Mouse (Mus musculus) forebrain, embryonic 15.5 days (tissue): ENCODE measurements around the gene C1galt1. TPM values are rescaled to one million over a fixed set of nuclear protein-coding genes. Genes with fewer than 3 reads are reported as not detected.

Experiments
- ATAC-seq: fragments of 200-750 bp; cut with Nextera tagmentation; replicated peaks from 2 replicates; pipeline ENCODE4 v1.8.0; 2017; ENCODE audit warnings: mild to moderate bottlenecking, moderate TSS enrichment, moderate library complexity
- H3K27ac ChIP-seq: fragments of 300-500 bp; sonication (generic); replicated peaks from 2 replicates; pipeline ENCODE4 v1.5.1; 2015; ENCODE audit warnings: mild to moderate bottlenecking, inconsistent platforms
- H3K27me3 ChIP-seq: fragments of 300-500 bp; sonication (generic); 2 replicates; pipeline ENCODE4 v1.6.1; 2015; ENCODE audit warnings: inconsistent platforms
- H3K36me3 ChIP-seq: fragments of 300-500 bp; sonication (generic); 2 replicates; pipeline ENCODE4 v1.6.1; 2015; ENCODE audit warnings: mild to moderate bottlenecking, inconsistent platforms
- H3K4me1 ChIP-seq: fragments of 300-500 bp; sonication (generic); 2 replicates; pipeline ENCODE4 v1.6.1; 2015; ENCODE audit warnings: inconsistent platforms
- H3K4me2 ChIP-seq: fragments of 300-500 bp; sonication (generic); replicated peaks from 2 replicates; pipeline ENCODE4 v1.6.1; 2015; ENCODE audit warnings: mild to moderate bottlenecking, inconsistent platforms
- H3K4me3 ChIP-seq: fragments of 300-500 bp; sonication (generic); 2 replicates; pipeline ENCODE4 v1.5.1; 2015; ENCODE audit warnings: mild to moderate bottlenecking, inconsistent platforms
- H3K9ac ChIP-seq: fragments of 300-500 bp; sonication (generic); replicated peaks from 2 replicates; pipeline ENCODE4 v1.6.1; 2015; ENCODE audit warnings: mild to moderate bottlenecking, inconsistent platforms
- H3K9me3 ChIP-seq: fragments of 300-500 bp; sonication (generic); 2 replicates; pipeline ENCODE4 v1.6.1; 2016; ENCODE audit warnings: inconsistent platforms
- WGBS: fragments of 180-500 bp; shearing (Covaris S2); methylation state at CpG from one replicate; pipeline ENCODE4 v1.1.7; 2015; ENCODE audit warnings: mixed read lengths; 5-methylcytosine and 5-hydroxymethylcytosine counted together
- polyA plus RNA-seq: library from polyadenylated mRNA; unstranded; fragments of >200 nt; fragmentation: Nextera tagmentation; extraction: Ambion mirVana; gene quantifications from 2 replicates; pipeline ENCODE4 v1.2.1, GENCODE M21; 2015

The C1galt1 gene
- polyA plus RNA-seq, result 1.3 and 1.5 TPM in 2 replicates

DNA sequence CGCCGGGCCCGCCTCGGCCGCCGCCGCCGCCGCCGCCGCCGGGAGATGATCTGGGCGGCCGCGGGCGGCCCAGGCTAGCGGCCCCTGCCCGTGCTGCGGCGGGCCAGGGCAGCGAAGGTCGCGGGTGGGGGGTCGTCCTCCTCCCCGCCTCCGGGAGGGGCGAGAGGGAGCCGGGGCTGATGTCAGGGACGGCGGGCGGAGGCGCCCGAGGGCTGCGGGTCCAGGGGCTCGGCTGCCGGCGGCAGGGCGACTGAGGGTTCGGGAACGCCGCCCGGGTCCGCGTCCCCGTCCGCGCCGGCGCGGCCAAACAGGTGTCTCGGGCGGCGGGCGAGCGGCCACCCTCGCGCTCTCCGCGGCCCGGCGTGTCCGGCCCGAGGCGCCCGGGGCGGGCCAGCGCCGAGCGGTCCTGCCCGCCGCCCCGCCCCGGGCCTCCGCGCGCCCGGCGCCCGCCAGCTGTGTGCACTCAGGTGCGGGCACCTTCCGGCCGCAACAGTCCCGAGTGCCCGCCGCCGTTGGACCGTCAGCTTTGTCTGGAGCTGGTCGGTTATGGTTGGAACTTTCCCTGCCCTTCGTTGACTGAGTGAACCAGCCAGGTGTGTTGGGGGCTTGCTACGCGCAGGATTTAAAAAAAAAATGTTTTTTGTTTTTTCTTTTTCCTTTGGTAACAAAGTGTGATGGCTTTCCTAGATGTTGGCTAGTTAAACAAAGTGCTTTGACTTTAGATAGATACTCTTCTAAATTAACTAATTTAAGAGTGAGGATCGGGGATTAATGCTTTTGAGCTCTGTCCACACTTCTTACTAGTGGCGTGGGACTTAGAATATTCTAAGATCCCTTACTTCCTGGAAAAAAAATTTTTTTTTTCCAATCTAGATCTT is at the start of gene C1galt1:
Gene C1galt1 (plus strand): TSS at position 41 of the 878 bp plus-strand sequence.
- Histone ChIP-seq H3K9me3 (no peaks in the 10 kb centered on the region), H3K27me3 (no peaks in the 10 kb centered on the region), H3K9ac (peak within 1 kb of the TSS; percentile 89), H3K4me2 (peak within 1 kb of the TSS; percentile 68), H3K27ac (peak within 1 kb of the TSS; percentile 91), H3K36me3 (no peaks in the 10 kb centered on the region), H3K4me1 (peaks cover 17% of the 10 kb centered on the region), H3K4me3 (peak within 1 kb of the TSS; percentile 72)
- ATAC-seq, result peak; percentile 74
- WGBS, result under 1% methylated on average over 61 of the region's 93 CpGs

DNA sequence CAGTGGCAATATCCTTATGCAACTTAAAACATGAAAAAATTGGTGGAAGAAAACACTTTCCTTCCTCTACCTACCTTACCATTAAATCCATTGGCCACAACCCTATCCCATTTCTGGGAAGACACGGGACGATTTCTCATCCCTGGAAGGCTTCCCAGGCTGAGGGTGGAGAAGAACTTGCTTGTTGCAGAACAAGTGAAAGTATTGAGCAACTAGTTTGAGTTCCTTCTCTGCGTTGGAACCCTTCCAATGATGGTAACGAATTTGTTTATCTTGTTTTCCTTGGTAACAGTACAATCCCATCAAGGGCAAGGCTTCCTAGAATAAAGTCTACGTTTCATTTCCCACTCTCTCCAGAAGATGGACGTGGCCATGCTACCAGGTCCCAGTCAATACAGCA is 44.7 kb upstream of the C1galt1 start:
- no peaks in the 10 kb centered on the region for H3K9me3 ChIP-seq
- 70% methylated on average over 6 of the region's 6 CpGs for WGBS
- ATAC-seq, result no peak

DNA sequence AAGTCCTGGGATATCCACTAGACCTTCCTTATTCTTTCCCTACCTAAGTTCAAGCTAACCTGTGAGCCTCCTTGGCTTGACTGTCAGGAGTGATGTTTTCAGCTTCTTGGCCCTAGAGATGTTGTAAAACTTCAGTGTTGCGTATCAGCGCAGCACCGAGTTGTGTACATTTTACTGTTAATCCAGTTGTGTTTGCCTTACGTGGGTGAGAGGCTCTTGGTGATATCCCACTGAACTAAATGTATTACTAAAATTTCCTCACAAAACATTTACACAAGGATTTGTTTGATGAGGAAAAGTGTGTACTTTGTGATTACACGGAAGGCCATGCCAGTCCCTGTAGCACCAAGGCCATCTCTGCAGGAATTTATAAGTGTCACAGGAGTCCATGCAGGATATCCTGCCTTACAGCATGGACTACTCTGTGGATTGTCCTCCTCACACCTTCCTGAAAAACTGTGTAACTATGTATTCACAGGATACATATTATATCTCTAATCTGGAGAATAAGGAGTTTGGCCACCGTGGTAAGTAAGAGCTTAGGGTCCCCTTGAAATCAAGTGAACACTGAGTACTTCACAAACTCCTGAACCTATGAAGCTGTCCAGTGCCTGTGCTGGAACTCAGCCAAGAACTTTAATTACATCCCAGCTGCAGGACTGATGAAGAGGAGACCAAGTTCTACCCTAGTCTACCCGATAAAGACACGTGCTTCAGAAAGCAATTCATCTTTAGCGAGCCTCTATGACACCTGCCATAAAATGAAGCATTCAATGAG is 40.7 kb upstream of the C1galt1 start:
- no peak overlapping the region for H3K9ac ChIP-seq
- no peak overlapping the region for H3K4me2 ChIP-seq
- H3K36me3 ChIP-seq, result no peaks in the 10 kb centered on the region

More for the DNA sequence above, 44.7 kb upstream of the C1galt1 start:
- H3K4me2 ChIP-seq, result no peak overlapping the region
- H3K27ac ChIP-seq, result no peak overlapping the region
- H3K4me1 ChIP-seq, result no peaks in the 10 kb centered on the region
- no peak overlapping the region for H3K9ac ChIP-seq
- H3K4me3 ChIP-seq, result no peak overlapping the region
- H3K36me3 ChIP-seq, result no peaks in the 10 kb centered on the region
- no peaks in the 10 kb centered on the region for H3K27me3 ChIP-seq

DNA sequence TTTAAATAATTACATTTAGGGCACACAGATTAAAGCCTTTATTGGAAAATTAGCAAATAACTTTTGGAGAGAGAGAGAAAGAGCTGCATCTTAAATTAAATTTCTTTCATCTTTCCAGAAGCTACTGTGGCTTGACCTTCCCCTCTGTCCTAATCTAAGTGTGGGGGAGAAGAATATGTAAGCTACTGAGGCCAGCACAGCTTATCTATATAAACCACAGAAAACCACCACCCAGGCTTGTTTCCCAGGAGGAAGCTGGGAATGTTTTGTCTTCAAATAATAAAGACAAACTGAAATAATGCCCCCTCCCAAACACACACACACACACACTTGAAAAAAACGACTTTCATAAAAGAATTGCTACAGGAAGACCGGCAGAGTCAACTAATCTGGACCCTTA is 30.5 kb upstream of the C1galt1 start:
- Histone ChIP-seq H3K4me3 (no peak overlapping the region), H3K9ac (no peak overlapping the region), H3K27me3 (no peaks in the 10 kb centered on the region), H3K36me3 (no peaks in the 10 kb centered on the region), H3K4me2 (no peak overlapping the region), H3K4me1 (no peaks in the 10 kb centered on the region), H3K9me3 (no peaks in the 10 kb centered on the region), H3K27ac (no peak overlapping the region)
- ATAC-seq, result no peak
- WGBS, result 46% methylated on average over 2 of the region's 2 CpGs

More for the DNA sequence above, 40.7 kb upstream of the C1galt1 start:
- Histone ChIP-seq H3K27ac (no peak overlapping the region), H3K27me3 (no peaks in the 10 kb centered on the region), H3K4me1 (no peaks in the 10 kb centered on the region), H3K9me3 (no peaks in the 10 kb centered on the region), H3K4me3 (no peak overlapping the region)
- ATAC-seq, result no peak
- WGBS, result 89% methylated on average over 9 of the region's 9 CpGs

DNA sequence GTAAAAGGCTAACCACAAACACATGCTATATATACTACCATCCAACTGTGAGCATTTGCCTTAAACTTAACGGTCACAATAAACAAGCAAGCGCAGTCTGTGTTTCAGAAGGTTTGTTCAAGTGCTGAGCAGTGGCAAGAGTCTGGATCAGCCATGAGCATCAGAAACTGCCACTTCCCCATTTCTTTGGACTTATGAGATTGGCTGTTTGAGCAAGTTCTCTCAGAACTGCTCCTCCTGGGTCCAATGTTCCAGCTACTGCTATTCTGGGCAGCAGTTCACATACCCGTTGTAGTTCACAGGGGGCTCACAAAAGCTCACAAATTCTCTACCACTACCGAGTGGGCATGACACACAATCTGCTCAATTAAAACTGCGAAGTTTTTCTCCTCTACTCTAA is 28.4 kb upstream of the C1galt1 start:
- Histone ChIP-seq H3K36me3 (no peaks in the 10 kb centered on the region), H3K27me3 (no peaks in the 10 kb centered on the region), H3K4me1 (no peaks in the 10 kb centered on the region), H3K4me3 (no peak overlapping the region), H3K27ac (no peak overlapping the region), H3K9me3 (no peaks in the 10 kb centered on the region), H3K4me2 (no peak overlapping the region), H3K9ac (no peak overlapping the region)
- 91% methylated on average over 5 of the region's 5 CpGs for WGBS
- ATAC-seq, result no peak

DNA sequence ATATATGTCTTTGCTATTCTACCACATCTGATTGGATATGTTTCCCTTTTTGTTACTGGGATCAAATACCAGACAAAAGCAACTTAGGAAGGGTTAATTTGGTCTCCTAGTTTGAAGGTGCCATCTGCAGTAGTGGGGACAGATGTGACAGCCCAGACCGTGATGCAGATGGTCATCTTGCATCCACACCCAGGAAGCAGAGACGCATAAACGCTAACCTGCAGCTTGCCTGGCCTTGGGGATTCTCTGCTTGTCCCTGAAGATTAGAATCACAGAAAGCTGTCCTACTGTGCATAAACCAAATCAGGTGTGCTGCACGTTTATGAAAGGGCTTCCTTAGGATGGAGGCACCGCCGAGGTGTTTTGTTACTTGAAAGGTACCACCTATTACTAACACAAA is 22.0 kb upstream of the C1galt1 start:
- Histone ChIP-seq H3K4me1 (no peaks in the 10 kb centered on the region), H3K4me3 (no peak overlapping the region), H3K9me3 (no peaks in the 10 kb centered on the region), H3K27me3 (no peaks in the 10 kb centered on the region), H3K36me3 (no peaks in the 10 kb centered on the region), H3K9ac (no peak overlapping the region), H3K27ac (no peak overlapping the region), H3K4me2 (no peak overlapping the region)
- WGBS, result 63% methylated on average over 6 of the region's 6 CpGs
- no peak for ATAC-seq

DNA sequence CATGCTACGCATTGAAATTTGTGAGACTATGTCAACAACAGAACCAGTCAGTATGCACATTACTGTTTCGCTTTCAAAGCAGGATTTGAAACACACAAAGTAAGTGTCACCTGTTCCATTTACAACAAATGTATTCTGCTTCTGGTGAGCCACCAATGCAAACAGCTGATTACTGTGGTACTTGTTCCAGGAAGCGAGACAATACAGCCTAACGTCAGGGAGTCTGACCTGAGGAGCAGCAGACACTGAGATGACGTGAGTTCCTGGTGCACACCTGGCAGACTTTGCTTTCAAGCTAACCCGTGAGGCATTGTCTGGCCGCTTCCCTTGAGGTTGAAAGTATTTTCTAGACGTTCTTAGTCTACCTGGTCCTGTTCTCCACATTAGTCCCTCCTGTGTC is 13.8 kb upstream of the C1galt1 start:
- WGBS, result 78% methylated on average over 8 of the region's 8 CpGs
- Histone ChIP-seq H3K4me2 (no peak overlapping the region), H3K27ac (no peak overlapping the region), H3K9me3 (no peaks in the 10 kb centered on the region), H3K9ac (no peak overlapping the region), H3K36me3 (no peaks in the 10 kb centered on the region), H3K4me3 (no peak overlapping the region), H3K27me3 (no peaks in the 10 kb centered on the region), H3K4me1 (0 out of 2 replicates have a peak, but pooled peaks cover 3% of the 10 kb centered on the region)
- ATAC-seq, result no peak

DNA sequence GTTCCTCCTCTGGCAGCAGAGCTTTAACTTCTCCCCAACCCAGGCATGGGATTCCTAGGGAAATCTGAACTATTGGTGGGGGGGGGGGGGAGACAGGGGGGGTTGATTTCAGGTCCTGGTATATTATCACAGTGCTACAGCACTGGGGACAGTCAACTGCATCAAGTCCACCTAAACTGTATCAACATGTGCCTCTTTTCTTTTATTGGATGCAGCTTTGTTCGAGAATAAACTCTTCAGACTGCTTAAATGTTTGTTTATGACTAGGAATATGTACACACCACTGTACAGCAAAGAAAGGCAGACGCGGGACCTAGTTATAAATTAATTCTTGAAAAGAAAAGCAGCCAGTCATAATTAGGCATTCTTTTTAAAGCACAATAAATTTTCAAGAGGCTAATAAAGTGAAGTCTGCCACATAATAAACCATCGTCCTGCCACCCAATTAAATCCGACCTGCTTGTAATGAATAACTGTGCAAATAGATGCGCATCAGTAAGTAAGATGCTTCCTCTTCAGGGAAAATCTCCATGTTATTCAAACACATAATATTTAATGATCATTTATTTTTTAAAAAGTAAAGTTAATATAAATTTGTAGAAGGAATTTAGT is 12.0 kb upstream of the C1galt1 start:
- no peak overlapping the region for H3K27ac ChIP-seq
- no peaks in the 10 kb centered on the region for H3K36me3 ChIP-seq
- no peak overlapping the region for H3K4me2 ChIP-seq
- H3K9me3 ChIP-seq, result no peaks in the 10 kb centered on the region
- no peaks in the 10 kb centered on the region for H3K27me3 ChIP-seq
- 0 out of 2 replicates have a peak, but pooled peaks cover 3% of the 10 kb centered on the region for H3K4me1 ChIP-seq
- no peak for ATAC-seq
- no peak overlapping the region for H3K9ac ChIP-seq
- H3K4me3 ChIP-seq, result no peak overlapping the region
- WGBS, result 21% methylated on average over 6 of the region's 6 CpGs

DNA sequence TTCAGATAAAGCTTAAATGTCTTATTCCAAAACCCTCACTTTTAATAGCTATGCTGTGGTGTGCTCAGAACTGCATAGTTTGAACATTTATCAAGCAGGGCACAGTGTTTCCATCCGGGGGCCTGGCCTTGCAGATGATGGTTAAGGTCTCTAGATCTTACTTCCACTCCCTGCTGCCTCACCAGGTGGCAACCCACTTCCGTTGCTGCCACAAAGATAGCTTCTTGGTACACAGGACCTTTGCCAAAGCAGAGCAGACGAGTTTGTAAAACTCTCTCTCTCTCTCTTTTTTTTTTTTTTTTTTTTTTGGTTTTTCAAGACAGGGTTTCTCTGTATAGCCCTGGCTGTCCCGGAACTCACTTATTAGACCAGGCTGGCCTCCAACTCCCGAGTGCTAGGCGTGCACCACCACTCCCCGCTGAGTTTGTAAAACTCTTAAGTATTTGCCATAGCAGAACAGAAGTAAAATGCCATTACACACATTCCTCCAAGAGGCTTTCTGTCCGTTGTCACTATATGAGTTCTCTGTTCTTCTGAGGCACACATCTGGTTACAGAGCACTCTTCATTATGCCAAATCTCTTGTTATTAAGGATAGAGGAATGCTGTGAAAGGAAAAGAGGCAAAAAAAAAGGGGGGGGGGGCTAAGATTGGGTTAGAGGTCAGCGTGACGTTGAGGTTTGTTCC is 773 bp upstream of the C1galt1 start:
- peaks cover 12% of the 10 kb centered on the region for H3K4me1 ChIP-seq
- H3K36me3 ChIP-seq, result no peaks in the 10 kb centered on the region
- H3K27me3 ChIP-seq, result no peaks in the 10 kb centered on the region
- peak overlapping the region; percentile 91 for H3K27ac ChIP-seq
- H3K9ac ChIP-seq, result peak overlapping the region; percentile 89; the same call in 1 of the 2 replicates
- ATAC-seq, result no peak; the same call in 1 of the 2 replicates
- H3K9me3 ChIP-seq, result no peaks in the 10 kb centered on the region
- peak overlapping the region; percentile 68 for H3K4me2 ChIP-seq
- 65% methylated on average over 10 of the region's 10 CpGs for WGBS
- H3K4me3 ChIP-seq, result peak overlapping the region; percentile 72

DNA sequence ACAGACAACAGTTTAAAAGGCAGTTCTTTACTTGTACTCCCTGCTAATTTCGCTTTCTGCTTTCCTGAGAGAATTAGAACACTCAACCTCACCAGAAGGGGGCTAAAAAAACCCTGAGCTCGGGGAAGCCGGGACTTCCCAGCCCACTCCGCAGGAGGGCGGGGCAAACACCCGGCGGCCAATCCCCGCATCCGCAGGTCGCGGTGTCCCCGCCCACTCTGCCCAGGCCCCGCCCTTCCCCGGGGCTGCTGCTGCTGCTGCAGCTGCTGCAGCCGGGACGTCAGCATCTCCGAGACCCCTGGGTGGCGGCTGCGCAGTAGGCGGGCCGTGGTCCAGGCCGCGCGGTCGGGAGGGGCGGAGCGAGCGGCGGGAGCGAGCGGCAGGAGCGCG is 235 bp upstream of the C1galt1 start:
- H3K4me1 ChIP-seq, result peaks cover 12% of the 10 kb centered on the region
- under 1% methylated on average over 30 of the region's 33 CpGs for WGBS
- peak; percentile 99 for ATAC-seq

DNA sequence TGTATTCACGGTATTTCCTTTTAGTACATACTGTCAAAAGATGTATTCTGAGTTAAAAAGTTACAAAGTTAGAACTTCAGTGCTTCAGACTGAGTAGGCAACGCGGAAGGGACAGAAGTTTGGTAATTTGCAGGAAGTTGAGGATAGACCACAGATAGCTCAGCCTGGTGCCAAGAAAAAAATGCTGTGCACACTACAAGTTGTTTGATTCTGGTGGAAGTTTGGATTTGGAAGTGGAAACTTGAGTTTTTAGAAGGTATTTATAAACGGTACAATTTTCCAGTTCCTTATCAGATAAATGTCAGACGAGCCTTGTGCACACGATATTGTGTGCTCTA is 1.0 kb downstream of the C1galt1 start:
- ATAC-seq, result no peak
- 19% methylated on average over 6 of the region's 6 CpGs for WGBS
- Histone ChIP-seq H3K4me2 (peak overlapping the region; percentile 68), H3K27me3 (no peaks in the 10 kb centered on the region), H3K27ac (no peak overlapping the region), H3K4me1 (peaks cover 17% of the 10 kb centered on the region), H3K4me3 (peak overlapping the region; percentile 72), H3K9me3 (no peaks in the 10 kb centered on the region), H3K36me3 (no peaks in the 10 kb centered on the region), H3K9ac (peak overlapping the region; percentile 89; the same call in 1 of the 2 replicates)

More for the DNA sequence above, 235 bp upstream of the C1galt1 start:
- Histone ChIP-seq H3K9ac (peak overlapping the region; percentile 89), H3K9me3 (no peaks in the 10 kb centered on the region), H3K4me3 (peak overlapping the region; percentile 72), H3K27me3 (no peaks in the 10 kb centered on the region), H3K36me3 (no peaks in the 10 kb centered on the region), H3K27ac (peak overlapping the region; percentile 91), H3K4me2 (peak overlapping the region; percentile 68)
